Mouse (Mus musculus) spleen, postnatal 10 days (tissue): ENCODE measurements around the gene Scn8a.
A peak's percentile ranks its signal among the peaks of the same experiment; 100 is the strongest.

Source experiments
- DNase-seq, 2 experiments: peaks; one replicate each; pipeline ENCODE4 v3.0.0; 2021 to 2022; ENCODE audit warnings: low spot score in 2 of 2

Scn8a gene

DNA sequence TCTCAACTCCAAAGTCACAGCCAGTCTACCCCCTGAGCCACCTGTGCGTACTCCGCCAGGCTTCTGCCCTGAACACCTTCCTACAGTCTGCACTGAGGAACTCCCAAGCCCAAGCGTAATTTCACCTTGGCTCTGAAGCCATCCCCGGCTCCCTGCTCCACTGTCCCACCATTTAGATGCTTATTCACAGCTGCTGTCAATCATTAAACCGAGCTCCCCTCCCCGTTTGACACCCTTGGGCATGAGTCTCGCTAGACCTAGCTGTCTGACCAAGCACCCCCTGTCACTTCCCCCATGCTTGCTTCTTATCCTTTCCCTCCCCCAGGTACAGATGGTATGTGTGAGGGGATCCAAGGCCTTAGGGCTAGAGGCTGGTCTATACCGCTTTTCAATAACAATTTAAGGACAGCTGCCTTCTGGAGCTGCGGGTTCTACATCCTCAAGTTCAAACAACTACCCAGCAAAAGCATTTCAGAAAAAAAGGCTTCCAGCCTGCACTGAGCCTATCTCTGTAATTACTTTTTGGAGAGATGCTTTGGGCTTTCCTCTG lies 200.1 kb downstream of the Scn8a start:
- DNase-seq: no peak

DNA sequence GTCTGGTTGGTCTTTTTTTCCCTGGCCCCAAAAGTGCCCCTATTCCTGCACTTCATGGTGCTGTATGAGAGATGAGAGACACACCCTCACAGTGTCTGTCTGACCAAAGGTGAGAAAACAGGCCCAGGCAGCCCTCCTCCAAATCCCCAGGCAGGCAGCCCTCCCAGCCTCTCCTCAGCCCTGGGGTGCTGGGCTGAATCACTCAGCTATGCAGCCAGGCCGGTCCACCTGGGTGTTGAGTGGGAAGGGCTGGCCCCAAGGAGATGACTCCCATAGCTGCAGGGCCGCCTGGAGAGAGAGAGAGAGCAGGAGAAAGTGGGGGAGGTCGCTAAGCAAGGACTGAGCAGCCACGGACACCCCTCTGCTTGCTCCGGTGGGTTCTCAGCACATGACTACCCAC lies 201.1 kb downstream of the Scn8a start:
- no peak for DNase-seq

GRCm38 (mm10) chr15:101072736-101073135 lies 203.1 kb downstream of the Scn8a start:
- DNase-seq: no peak

- DNase-seq: no peak
These were observed 204.4 kb downstream of the Scn8a start for GRCm38 (mm10) chr15:101074067-101074466.

GRCm38 (mm10) chr15:101075150-101075549 lies 205.5 kb downstream of the Scn8a start:
- no peak for DNase-seq

DNA sequence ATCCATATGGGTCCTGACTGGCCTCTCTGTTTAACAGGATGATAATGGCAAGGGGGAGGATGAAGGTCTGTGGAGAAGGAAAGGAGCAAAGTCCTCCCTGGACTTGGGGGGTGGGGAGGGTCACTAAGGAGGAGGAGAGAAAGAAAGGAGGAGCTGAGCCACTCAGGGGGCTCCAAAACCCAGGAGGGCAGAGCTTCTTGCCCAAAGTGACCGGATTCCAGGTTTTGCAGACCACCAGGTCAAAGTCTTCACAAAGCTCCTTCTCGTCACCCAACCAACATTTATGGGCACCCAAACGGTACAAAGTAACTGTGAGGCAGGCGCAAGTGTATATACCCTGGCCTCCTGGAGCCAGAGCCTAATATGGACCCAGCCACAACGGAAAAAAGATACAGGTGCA lies 206.0 kb downstream of the Scn8a start:
- no peak for DNase-seq

GRCm38 (mm10) chr15:101076071-101077000 lies 206.7 kb downstream of the Scn8a start:
- no peak for DNase-seq

DNA sequence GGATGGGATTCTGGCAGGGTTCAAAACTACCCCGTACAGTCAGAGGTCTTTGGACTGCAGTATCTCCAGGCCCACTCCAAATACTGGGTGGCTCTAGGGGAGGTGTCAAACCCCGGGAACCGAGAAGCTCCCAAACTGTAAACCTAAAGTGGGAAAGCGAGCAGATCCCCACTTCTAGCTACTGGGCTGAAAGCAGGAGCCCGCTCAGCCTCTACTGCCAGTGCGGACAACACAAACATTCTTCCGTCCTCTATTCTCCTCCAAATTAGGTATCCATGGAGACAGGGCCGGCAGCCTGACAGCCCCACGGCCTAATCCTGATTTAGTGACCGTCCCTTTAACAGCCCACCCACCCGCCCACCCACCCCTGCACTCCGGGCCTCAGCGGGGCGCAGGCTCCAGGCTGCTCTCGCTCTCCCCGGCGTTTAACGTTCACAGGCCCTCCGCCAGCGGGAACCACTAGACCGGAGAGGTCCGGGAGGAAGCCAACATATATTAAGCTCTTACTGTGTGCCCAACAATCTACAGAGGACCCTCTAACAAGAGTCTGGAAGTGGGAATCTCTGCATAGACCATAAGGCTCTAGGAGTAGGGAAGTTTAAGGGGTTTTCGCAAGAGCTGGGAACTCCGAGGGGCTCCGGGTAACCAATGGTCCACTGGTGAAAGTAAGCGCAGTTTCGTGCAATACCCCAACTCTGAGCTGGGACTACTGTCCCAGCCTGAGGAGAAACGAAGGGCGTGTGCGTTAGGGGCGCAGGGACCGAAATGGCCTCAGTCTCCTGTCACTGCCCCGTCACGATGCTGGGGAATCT lies 207.5 kb downstream of the Scn8a start:
- DNase-seq: no peak

GRCm38 (mm10) chr15:101077813-101078730 lies 208.4 kb downstream of the Scn8a start, which contains the start of gene Fignl2:
Gene Fignl2, minus strand, starts transcription at chr15:101078567.
- no peak for DNase-seq

GRCm38 (mm10) chr15:101078731-101079156 lies 209.1 kb downstream of the Scn8a start:
- DNase-seq: peak; percentile 9 to 49

DNA sequence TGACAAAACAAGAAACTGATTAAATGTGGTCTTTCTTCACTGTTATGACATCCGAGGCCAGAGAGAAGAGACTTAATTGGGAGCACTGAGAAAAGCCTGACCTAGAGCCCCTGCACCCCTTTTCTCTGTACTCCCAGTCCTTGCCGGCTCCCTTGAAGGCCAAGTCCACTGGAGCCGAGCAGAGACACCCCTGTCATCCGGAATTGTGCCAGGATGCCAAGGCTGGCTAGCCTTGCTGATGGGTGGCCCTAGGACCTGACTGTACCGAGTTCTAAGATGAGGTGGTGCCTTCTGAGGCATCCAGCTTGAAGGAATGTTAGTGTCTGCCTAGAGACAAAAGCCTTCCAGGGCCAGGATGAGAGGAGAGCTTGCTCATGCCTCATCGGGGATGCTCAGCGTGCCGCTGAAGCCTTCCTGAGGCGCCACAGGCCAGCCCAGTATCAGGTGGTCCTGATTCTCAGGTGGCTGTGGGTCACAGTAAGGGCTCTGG lies 210.4 kb downstream of the Scn8a start:
- no peak for DNase-seq

DNA sequence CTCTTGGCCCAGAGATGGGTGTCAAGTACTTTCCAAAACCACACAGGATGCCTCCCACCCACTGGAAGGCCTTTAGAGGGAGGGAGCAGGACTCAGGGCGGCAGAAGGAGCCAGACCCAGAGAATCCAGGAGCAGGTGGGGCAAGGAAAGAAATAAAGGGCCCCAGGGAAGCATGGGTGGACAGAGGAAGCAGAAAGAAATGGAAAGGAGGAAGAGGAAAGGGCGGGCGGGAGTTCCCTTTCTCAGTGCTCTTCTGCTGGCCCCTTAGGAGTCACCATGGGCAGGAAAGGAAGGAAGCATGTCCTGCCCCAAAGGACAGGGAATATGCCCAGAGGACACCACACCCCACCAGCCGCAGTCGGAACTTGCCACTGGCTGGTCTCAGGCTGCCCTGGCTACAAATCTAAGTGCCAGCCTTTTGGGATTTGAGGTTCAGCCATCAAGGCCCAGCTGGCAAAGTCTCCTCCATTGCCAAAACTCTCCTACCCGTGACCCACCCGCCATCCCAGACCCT lies 211.4 kb downstream of the Scn8a start:
- DNase-seq: no peak

GRCm38 (mm10) chr15:101082236-101082635 lies 212.6 kb downstream of the Scn8a start:
- no peak for DNase-seq

- DNase-seq: no peak
These were observed 214.8 kb downstream of the Scn8a start for GRCm38 (mm10) chr15:101084499-101084898.

- no peak for DNase-seq
These were observed 216.8 kb downstream of the Scn8a start for GRCm38 (mm10) chr15:101086451-101086850.

DNA sequence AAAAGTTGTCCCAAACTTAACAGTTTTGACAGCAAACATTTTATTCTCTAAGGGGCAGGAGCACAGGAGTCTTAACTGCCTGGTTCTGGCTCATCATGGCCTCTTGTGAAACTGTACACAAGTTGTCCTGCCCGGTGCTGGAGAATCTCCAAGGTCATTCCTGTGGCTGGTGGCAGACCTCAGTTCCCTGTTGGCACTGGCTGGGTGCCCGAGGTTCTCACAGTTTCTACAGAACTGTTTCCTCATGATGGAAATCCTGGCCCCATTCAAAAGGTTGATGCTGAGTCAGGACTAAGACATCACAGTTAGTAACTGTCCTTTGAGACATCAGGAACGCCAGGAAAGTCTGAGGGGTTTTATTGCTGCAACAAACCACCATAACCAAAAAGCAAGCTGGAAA lies 217.3 kb downstream of the Scn8a start:
- DNase-seq: no peak

DNA sequence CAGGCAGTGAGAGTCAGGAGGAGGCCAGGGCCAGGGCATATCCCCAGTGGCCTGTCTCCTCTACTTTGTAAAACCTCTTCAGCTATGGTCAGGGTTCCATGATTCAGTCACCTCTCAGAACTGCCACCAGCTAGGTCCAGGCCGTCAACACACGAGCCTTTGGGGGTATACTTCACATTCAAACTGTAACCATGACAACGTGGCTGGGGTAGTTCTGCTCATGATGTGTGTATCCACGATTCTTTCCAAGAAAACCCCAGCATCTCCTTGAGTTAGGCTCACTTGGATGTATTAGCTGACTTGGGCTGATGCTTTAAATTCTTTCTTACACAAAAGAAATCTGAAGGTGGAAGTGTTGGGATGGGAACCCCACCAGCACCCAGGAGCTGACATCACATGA lies 218.6 kb downstream of the Scn8a start:
- no peak for DNase-seq

- no peak for DNase-seq
These were observed 221.9 kb downstream of the Scn8a start for GRCm38 (mm10) chr15:101091551-101091950.

GRCm38 (mm10) chr15:101092121-101092828 lies 222.6 kb downstream of the Scn8a start:
- no peak for DNase-seq
